Mouse (Mus musculus) layer of hippocampus, adult 8-10 months (tissue): Measurements from ENCODE around the gene Sirt7. TPM values are rescaled to one million over a fixed set of nuclear protein-coding genes. Genes with fewer than 3 reads are reported as not detected.

Experiments used
- DNase-seq, 2 experiments: peaks; one replicate each; pipeline ENCODE4 v3.0.0; 2022; ENCODE audit warnings: low spot score in 2 of 2
- total RNA-seq, 4 experiments: library from RNA; stranded (reverse); gene quantifications; 2 replicates each; pipeline ENCODE4 v1.2.4; 2022

Gene Sirt7
- 10 to 100 TPM; 43.5 to 49.9 (median 45.4) TPM for total RNA-seq

DNA sequence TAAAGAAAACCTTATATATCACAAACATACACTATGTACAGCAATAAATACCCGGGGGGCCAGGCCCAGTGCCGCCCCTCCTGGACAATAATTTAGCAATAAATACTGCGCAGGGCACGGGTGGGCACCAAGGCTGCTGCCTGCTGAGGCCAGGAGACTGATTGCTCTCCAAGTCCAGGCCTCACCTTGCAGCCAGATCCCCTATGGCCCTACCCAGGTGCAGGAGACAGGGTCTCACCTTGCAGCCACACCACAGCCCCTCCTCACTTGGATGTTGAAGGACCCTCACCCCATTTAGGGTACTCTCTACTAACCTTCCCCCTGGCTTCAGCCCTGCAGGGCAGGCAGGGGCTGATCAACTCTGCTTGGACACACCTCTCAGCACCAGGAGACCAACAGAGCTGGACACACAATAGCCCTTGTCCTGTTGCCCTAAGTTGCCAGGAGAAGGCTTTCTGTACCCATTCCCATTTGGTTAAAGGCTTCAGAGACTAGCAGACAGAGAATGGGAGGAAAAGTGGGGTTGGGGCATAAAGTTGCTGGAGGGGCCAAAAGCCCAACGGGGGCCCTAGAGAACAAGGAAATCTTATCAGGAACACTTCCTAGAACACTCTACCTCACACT, at the start of gene Sirt7:
Sirt7 (minus strand) TSS at position 89 of the 624 bp plus-strand sequence.
- no peak for DNase-seq

DNA sequence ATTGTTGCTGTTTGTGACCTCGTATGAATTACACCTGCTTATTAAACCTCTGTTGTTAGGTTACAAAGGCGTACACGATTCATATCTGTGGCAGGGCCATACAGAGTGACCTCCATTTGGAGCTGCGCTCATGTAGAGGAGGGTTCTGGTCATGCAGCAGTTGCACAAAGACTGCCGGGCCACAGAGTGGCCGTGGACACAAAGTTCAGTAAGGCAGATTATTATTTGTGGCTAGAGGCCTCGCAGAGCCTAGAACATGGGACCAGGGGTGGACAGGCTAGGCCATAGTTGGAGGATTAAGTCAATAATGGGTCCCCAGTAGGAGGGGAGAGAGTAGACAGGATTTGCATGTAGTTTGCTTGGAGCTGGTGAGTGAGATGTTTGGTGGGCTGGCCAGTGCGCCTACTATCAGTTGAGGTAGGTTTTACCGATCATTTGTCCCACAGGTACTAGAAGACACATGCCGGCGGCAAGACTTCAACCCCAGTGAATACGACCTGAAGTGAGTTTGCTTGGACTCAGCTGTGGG, 48.6 kb upstream of the Sirt7 start:
- no peak for DNase-seq

DNA sequence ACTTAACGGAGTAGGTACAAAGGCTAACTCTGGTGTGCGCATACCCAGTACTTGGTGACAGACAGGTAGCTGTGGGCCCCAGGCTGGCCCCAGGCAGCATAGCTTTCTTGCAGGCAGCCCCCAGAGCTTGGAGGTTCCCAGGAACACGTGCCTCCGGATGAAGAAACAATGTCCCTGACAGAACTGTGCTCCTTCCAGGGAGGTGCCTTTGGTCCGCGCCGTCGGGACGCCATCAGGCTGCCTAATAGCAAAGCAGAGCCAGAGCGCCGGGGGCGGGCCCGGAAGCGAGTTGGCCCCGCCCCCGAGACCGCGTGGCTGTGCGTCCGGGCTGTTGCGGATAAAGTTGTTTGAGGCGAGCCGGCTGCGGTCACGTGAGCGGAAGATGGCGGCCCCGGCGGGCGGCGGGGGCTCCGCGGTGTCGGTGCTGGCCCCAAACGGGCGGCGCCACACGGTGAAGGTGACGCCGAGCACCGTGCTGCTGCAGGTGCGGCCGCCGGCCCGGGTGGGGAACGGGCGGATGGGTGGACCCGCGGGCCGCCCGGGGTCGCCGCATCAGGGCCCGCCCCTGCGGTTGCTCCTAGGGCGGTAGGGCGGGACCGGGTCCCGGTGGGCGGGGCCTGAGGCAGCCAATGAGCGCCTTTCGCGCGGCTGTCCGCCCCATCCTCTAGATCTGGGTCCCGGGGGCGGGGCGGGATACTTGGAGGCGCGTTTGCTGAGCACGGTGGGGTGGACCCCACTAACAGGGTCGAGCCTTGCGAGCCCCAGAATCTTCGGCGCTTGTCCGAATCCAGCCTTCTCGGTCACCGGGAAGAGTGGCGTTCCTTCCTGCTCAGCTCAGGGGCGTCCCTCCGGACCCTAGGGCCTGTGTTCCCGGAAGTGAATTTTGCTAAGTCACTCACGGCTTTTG, 47.9 kb upstream of the Sirt7 start, which contains the start of gene Aspscr1:
Aspscr1 (plus strand) TSS at position 287 of the 907 bp plus-strand sequence.
- DNase-seq = peak; percentile 84 to 88

DNA sequence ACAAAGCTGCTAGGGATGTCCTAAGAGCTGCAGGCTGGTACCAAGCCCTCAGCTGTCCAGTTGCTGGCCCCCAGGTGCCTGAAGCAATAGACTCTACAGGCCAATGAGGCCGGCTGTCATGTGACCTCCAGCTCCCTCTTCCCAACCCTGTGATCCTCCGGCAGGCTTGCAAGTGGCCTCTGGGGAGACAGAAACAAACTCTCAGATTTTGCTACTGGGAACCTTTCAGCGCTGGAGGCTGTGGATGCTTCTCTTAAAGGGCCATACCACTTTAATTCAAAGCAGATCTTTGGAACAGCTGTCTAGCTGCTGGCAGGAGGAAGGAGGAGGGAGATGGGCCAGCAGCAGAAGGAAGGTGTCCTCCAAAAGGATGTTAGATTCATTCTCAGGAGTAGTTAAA, 41.6 kb upstream of the Sirt7 start:
- no peak for DNase-seq

DNA sequence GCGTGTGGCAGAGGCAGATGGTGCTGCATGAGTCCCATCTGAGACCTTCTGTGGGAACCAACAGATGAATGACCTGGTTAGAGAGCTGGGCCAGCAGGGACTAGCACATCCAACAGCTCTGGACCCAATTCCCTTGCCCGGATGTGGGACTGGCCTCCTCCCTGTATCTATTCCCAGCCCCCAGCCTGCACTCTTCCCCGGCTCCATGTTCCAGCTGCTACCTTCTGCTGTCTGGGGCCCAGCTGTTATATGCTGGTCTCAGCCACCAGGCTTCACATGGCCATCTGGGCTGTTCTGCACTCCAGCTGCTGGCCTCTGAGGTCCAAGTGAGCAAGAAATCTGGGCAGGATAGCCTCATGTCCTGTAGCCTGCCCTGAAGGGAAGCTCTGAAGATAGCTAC, 40.4 kb upstream of the Sirt7 start:
- no peak for DNase-seq

DNA sequence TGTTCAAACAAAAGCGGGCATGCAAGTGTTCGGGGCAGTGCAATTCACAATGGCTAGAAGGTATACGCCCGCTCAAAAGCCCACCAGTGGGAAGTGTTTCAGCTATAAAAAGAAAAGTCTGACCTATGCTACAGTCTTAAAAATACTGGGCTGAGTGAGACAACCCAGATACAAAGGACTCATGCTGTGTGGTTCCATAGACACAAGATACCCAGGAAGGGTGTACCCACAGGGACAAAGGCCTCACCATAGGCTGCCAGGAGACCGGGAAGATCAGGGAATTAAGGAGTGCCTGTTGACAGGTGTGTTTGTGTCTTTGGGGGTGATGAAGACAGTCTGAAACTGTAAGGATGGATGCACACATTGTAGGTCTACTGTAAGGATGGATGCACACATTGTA, 38.7 kb upstream of the Sirt7 start:
- DNase-seq = no peak

DNA sequence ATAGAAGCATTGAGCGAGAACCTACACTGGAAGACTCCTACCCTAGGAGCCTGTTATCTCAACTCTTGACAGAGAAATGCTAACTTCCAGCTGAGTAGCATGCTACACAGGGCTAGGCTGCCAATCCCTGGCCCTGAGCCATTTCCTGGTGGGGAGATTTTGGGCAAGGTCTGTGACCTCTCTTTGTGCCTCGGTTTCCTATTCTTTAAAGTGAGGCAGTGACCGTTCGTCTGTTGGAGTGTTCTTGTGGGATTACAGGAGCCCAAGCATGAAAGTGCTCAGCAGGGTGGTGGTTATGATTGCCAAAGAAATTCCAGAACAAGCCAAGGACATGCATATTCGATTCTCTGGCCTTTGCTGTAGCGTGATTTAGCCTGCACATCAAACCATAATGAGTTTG, 37.7 kb upstream of the Sirt7 start:
- DNase-seq = no peak

DNA sequence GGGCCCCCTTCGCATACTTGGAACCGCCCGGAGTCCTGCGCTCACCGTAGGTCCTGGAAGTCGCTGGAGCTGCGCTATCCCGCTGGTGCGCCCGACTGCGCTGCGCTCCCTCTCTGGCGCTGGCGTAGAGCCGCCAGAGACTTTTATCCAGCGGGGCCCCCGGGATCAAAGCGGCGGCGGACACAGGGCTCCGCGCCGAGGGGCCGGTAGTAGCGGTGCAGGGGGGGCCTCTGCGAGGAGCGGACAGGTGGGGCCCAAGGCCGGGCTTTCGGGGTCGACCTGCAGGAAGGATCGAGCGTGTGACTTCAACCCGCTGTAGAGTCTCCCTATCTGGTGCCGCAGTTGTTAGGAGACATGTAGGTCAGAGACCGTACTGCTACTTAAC, 36.0 kb upstream of the Sirt7 start, which contains the start of gene Notum:
Notum (minus strand) TSS at position 100 of the 385 bp plus-strand sequence.
- DNase-seq = no peak

DNA sequence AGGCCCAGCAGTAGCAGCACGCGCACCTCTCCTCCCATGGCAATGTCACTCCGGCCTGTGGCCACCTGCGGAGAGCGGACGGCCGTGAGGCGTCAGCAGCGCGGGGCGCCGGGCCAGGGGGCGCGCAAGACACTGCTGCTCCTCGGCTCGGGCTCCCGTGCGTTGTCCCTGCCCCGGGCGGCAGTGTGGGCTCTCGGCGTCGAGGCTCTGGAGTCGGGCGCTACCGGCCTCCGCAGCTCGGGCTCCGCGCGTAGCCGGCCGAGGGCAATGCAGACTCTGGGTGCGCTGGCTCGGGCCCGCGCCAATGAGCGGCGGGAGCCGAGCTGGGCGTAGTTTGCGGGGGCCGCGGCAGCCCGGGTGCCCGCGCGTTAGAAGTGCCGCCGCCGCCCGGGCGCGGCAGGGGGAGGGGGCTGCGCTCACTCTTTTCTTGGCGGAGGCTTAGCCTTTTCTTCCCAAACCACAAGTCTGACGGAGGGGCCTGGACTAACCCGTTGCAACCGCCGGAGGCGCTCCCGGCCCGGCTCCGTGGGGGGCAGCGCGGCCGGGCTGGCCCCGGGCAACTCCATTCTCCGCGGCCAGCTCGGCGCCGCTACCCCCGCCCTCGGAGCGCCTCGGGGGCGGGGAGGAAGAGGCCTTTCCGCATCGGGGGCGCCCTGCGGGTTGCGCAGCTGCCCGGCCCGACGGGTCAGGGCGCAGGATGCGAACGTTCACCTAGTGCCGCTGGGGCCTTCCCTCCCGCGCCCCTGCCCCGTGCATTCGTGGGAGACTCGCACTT, 35.4 kb upstream of the Sirt7 start:
- no peak for DNase-seq

DNA sequence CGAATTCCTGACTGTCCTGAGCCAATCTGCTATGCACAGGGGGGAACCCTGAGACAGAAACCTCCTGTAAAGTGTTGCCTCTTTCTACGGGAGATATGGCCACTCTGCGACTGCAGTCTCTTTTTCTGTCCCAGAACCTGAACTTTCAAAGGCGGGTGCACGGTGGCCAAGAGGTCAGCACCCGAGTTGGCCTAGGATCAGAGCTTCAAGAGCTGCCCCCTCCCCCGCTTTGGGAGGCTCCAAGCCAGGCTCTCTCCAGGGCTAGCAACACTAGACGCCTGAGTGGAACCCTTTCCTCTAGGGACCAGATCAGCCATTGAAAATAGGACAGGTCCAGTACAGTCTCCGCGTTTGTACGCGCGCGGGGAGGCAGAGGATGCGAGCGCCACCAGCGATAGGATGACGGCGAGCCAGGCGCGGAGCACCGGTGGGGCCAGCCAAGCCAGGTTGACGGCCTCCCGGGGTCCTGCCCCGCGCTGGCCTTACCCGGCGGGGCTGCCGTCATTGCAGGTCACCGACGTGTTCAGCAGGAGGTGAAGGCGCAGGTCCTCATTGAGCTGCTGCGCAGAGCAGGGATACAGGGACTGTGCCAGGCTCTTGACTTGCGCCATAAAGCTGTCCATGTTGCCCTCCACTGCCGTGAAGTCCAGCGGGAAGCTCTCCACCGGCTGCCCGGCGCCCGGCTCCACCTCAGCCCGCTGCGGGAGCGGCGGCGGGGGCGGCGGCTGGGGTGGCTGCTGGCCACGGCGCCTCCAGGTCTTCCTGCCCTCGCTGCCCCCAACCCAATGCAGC, 34.7 kb upstream of the Sirt7 start:
- no peak for DNase-seq

DNA sequence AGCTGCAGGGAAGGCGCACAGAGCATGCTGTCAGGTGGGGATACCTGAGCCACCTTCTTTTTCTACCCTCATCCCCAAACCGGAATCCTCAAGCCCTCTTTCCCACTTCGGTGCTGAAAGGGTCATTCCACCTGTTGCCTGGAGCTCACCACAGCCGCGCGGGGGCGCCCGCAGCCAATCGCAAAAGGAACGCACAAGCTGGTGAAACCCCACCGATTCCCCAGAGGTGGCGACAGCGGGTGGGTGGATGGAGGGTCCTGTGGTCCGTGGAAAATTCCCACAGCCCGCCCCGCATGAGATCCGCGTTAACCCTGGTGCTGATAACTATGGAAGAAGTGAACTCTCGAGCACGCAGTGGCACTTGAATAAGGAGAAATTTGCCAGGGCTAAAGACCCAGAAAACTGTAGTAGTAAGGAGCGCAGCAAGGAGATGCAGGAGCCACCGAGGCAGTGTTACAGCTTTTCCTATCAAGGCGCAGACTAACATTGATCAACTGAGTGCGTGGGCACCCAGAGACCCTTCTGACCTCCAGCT, 33.9 kb upstream of the Sirt7 start:
- DNase-seq = peak in 1 of 2 experiments; percentile 65

DNA sequence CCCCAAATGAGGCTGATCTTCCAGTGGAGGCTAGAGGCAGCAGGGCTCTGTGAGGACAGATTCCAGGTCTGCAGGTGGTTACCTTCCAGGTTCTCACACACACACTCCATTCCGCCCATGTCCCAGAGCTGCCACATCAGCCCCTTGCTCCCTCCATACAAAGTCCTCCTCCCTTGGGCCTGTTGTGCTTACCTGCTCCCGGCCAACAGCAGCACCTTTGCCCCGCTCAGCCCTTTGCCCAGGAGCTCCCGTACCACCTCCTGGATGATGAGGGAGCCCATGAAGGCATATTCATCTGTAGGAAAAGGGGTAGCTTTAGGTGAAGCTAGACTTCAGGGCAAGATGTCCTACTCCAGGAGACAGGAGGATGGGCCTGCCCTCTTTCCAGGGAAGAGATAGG, 32.3 kb upstream of the Sirt7 start:
- no peak for DNase-seq

DNA sequence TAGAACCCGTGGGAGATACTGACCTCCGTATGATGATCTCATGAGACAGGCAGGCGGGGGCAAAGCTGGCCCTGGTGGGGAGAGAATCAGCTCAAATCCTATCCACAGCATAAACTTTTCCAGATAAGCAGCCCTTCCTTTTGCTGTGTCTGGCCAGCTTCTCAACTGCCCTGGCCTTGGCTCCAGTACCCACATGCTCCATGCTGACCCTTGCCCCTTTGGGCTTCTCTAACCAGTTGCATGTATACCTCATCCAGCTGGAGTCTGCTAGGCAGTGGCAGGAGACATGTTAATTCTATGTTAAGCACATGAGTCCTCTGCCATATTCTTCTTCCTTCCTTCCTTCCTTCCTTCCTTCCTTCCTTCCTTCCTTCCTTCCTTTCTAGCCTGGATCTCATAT, 29.7 kb upstream of the Sirt7 start:
- DNase-seq = no peak

DNA sequence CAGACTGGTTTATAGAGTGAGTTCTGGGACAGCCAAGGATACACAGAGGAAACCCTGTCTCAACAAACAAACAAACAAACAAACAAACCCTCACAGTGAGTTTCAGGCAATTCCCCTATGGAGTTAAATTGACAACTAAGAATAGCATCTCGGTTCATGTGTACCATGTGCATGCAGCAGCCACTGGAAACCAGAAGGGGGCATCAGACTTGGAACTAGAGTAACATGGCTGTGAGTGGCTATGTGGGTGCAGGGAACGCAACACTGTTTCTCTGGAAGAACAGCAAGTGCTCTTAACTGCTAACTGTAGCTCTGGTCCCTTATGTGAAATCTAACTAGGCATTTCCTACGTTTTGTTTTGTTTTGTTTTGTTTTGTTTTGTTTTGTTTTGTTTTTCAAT, 26.8 kb upstream of the Sirt7 start:
- DNase-seq = no peak

DNA sequence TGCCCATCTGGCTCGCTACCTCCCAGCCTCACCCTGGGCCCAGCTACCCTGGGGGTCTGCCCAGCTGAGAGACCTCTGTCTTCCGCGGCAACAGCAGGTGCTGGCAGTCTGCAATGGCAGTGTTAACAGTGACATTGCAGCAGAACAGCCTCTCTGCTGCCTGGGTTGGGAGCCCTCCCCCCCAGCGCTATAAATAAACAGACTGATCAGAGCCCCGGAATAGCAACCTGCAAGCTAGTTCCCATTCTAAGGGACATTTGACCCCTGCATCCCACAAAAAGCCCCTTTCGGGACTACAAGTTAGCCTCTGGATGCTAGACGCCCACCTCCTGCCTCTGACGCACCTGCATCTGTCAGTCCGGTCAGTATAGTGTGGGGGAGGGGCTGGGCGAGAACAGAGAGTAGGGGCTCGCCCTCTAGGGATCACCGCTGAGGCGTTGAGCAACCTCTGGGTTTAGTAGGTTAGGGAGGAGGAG, 23.0 kb upstream of the Sirt7 start, which contains the start of gene Myadml2:
Myadml2 (minus strand) TSS at position 158 of the 476 bp plus-strand sequence.
- DNase-seq = peak in 1 of 2 experiments; percentile 46

DNA sequence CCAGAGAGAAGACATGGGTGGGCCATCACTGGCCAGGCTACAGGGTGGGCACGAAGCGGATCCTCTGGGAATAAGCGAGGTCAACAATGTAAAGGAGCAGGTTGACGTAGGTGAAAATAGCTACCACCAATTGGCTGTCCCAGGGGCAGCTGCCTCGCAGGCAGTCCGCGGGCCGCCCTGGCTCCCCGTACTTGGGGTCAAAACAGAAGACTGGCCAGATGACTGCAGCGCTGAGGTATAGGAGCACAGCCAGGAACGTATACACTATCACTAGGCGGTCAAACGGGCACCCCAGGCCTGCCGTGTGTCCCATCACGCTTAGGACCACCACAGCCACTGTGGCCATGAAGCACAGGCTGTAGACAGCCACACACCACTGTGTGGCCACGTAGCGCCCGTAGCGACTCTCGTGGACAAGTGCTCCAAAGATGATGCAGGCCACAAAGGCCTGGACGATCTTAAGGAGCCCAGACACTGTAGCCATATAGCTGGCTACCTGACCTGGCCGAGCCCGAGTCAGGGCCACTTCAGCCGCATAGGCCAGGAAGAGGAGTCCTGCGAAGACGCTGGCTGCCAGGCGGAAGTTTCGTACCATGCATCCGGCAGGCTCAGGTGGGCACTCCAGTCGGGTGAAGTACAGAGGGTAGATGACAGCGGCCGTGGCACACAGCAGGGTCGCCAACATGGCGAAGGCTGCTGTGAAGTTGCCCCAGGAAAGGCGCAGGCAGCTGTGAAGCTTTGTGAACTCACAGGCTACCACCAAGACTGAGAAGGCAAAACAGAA, 22.2 kb upstream of the Sirt7 start:
- no peak for DNase-seq

DNA sequence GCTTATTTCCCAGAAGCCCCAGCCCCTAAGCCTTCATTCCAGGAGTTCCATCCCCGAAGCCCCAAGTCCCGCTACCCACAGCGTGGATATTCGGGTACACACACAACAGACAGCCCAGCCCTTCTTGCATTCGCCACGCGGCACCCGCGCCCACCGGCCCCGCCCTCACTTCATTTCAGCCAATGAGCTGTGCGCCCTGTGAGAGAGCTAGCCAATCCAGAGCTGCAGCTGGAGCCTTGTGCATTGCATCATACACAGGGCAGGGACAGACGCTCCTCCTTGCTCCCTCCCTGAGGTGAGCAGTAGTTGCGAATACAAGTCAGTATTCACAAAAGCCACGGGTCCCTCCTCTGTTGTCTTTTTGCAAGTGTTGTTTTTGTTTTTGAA, 18.6 kb upstream of the Sirt7 start, which contains the start of gene Pycr1:
Pycr1 (minus strand) TSS at position 169 of the 387 bp plus-strand sequence.
- peak; percentile 91 for DNase-seq

DNA sequence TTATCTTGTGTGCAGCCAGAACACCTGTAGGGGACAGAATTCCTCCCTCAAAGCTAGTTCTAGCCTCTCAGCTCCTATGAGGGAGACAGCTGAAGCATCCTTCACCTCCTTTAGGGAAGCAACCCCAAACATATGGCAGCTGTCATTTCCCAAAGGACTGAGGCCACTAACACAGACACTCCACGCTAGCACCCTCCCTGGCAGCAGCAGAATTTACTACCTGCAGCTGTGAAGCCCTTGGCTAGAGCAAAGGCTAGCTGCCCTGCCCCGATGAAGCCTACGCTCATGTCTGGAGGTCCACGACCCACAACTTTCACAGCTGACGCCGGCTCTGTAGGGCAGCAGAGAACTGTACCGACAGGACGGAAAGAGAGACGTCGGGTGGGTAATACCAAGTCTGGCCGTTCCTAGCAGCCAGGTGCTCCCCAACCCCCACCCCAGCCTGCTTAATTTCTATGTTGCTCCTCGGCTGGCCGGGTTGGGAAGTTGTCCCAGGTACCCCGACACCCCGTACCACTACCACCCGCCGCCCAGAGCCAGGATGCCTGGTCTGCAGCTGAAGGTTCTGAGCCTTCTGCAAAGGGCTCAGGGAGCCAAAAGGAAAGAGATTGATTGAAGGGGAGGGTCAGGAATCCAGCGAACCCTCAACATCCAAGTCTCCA, 18.0 kb upstream of the Sirt7 start:
- no peak for DNase-seq

DNA sequence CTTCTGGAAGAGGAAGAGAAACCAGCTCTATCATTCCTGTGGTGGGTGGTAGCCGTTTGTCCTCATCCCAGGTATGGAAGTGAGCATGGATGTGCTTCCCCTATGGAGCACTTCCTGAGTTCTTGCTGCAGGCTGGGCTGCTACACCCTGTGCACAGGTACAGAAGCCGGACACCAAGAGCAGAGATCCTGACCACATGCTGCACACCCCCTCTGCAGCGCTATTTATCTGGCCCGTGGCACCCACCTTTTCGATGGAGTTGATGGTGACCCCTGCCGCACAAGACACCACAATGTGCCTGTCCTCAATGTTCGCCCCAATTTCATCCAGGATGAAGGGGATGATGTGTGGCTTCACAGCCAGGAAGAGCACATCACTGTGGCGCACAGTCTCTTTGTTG, 16.8 kb upstream of the Sirt7 start:
- DNase-seq = no peak
